Comparison of ENCODE assay signal across 25 mouse cellular contexts in genomic region chr9:111577453-111577852, GRCm38 (mm10).
A peak's percentile ranks its signal among the peaks of the same experiment; 100 is the strongest.
DNase-seq lines count a peak whose midpoint lies in the region; ATAC-seq lines count a peak whose summit lies in the region.
"Had no signal": no experiment of that assay in that cellular context is flagged by ENCODE, and none has a peak within 500 bp of the region (broad histone marks: within the 10 kb centered on the region; RNA-seq: fewer than 3 reads in every experiment).

No protein-coding gene starts in this region.

- H3K36me3 ChIP-seq in intestine, embryonic 14.5 days (ENCODE audit: control insufficient read depth, insufficient read depth, low read length) = no peaks in the 10 kb centered on the region
- no peaks in the 10 kb centered on the region for H3K36me3 ChIP-seq in intestine, embryonic 16.5 days (ENCODE audit: control insufficient read depth, insufficient read depth, low read length)
- no peaks in the 10 kb centered on the region for H3K36me3 ChIP-seq in limb, embryonic 10.5 days
- H3K36me3 ChIP-seq: forebrain, embryonic 10.5 days; G1E; heart, embryonic 12.5 days; heart, embryonic 15.5 days; hindbrain, embryonic 15.5 days had no signal

- peak; percentile 15 for DNase-seq in intestine, embryonic 14.5 days (ENCODE audit: low spot score)
- DNase-seq in right cerebral cortex, adult 18-20 months = no peak
- DNase-seq in limb, embryonic 10.5 days (ENCODE audit: low spot score) = no peak
- DNase-seq in left cerebral cortex, adult 11 months (ENCODE audit: low spot score) = no peak
- DNase-seq: adrenal gland, postnatal 25 days; B cell, adult 2 months; cerebellum, adult 11-12 months; cerebellum, adult 8-10 months; cerebellum, postnatal 10 days; cerebellum, postnatal 36 days; gastrocnemius, postnatal 10 days; gastrocnemius, postnatal 36 days; heart, adult 18-20 months; heart, postnatal 10 days; heart, postnatal 4 days had no signal

- H3K4me3 ChIP-seq in intestine, embryonic 14.5 days (ENCODE audit: low read depth, low read length) = no peak overlapping the region
- no peak overlapping the region for H3K4me3 ChIP-seq in intestine, embryonic 16.5 days (ENCODE audit: low read length)
- no peak overlapping the region for H3K4me3 ChIP-seq in limb, embryonic 10.5 days
- H3K4me3 ChIP-seq: forebrain, embryonic 10.5 days; forebrain, embryonic 13.5 days; heart, embryonic 12.5 days; heart, embryonic 15.5 days; hindbrain, embryonic 15.5 days had no signal

- no peaks in the 10 kb centered on the region for H3K27me3 ChIP-seq in intestine, embryonic 14.5 days (replicated peaks; ENCODE audit: control insufficient read depth, insufficient read depth, low read length)
- H3K27me3 ChIP-seq in intestine, embryonic 16.5 days (replicated peaks; ENCODE audit: control insufficient read depth, insufficient read depth, low read length) = no peaks in the 10 kb centered on the region
- no peaks in the 10 kb centered on the region for H3K27me3 ChIP-seq in limb, embryonic 10.5 days (ENCODE audit: low read depth, poor library complexity, severe bottlenecking)
- H3K27me3 ChIP-seq: forebrain, embryonic 13.5 days; heart, embryonic 12.5 days; heart, embryonic 15.5 days; hindbrain, embryonic 15.5 days; Patski had no signal

- 71% methylated on average over 6 of the region's 6 CpGs for WGBS in intestine, embryonic 14.5 days
- 74% methylated on average over 6 of the region's 6 CpGs for WGBS in intestine, embryonic 16.5 days
- 93% methylated on average over 6 of the region's 6 CpGs for WGBS in limb, embryonic 10.5 days

- no peak overlapping the region for H3K27ac ChIP-seq in intestine, embryonic 14.5 days (ENCODE audit: low read depth)
- no peak overlapping the region for H3K27ac ChIP-seq in intestine, embryonic 16.5 days (ENCODE audit: low read length)
- H3K27ac ChIP-seq in limb, embryonic 10.5 days = no peak overlapping the region
- H3K27ac ChIP-seq: forebrain, embryonic 10.5 days; forebrain, embryonic 13.5 days; heart, embryonic 15.5 days had no signal

- no peaks in the 10 kb centered on the region for H3K9me3 ChIP-seq in intestine, embryonic 14.5 days (ENCODE audit: control insufficient read depth, low read length)
- H3K9me3 ChIP-seq in intestine, embryonic 16.5 days (ENCODE audit: control insufficient read depth, low read length) = no peaks in the 10 kb centered on the region
- no peaks in the 10 kb centered on the region for H3K9me3 ChIP-seq in limb, embryonic 10.5 days (replicated peaks)
- H3K9me3 ChIP-seq: forebrain, embryonic 10.5 days; forebrain, embryonic 13.5 days; heart, embryonic 12.5 days; heart, embryonic 15.5 days; hindbrain, embryonic 15.5 days had no signal

- ATAC-seq in intestine, embryonic 14.5 days (replicated peaks; ENCODE audit: low FRiP score, low TSS enrichment, low read depth) = no peak
- ATAC-seq in intestine, embryonic 16.5 days = no peak
- ATAC-seq in granulocyte monocyte progenitor cell, adult 5-6 weeks (replicated peaks; ENCODE audit: poor library complexity, severe bottlenecking) = peak; percentile 98
- 0 out of 2 replicates have a peak, but pooled peaks have one; percentile 31 for ATAC-seq in monocyte, adult 5-6 weeks (replicated peaks; ENCODE audit: insufficient number of reproducible peaks, low FRiP score, low TSS enrichment, poor library complexity, severe bottlenecking)
- ATAC-seq: forebrain, embryonic 13.5 days; Patski had no signal

- H3K9ac ChIP-seq in intestine, embryonic 14.5 days (ENCODE audit: low read length) = no peak overlapping the region
- no peak overlapping the region for H3K9ac ChIP-seq in intestine, embryonic 16.5 days (ENCODE audit: low read depth, low read length)
- H3K9ac ChIP-seq: forebrain, embryonic 13.5 days; heart, embryonic 12.5 days; heart, embryonic 15.5 days; hindbrain, embryonic 15.5 days had no signal

- no peaks in the 10 kb centered on the region for H3K4me1 ChIP-seq in intestine, embryonic 14.5 days (replicated peaks; ENCODE audit: control insufficient read depth, insufficient read depth, low read length)
- H3K4me1 ChIP-seq in intestine, embryonic 16.5 days (ENCODE audit: control insufficient read depth, insufficient read depth, low read length) = no peaks in the 10 kb centered on the region
- 0 out of 2 replicates have a peak, but pooled peaks cover 3% of the 10 kb centered on the region for H3K4me1 ChIP-seq in limb, embryonic 10.5 days
- H3K4me1 ChIP-seq: forebrain, embryonic 13.5 days; heart, embryonic 12.5 days had no signal

- H3K4me2 ChIP-seq in intestine, embryonic 14.5 days (ENCODE audit: low read length) = no peak overlapping the region
- no peak overlapping the region for H3K4me2 ChIP-seq in intestine, embryonic 16.5 days (ENCODE audit: low read depth, low read length)
- H3K4me2 ChIP-seq: forebrain, embryonic 13.5 days; heart, embryonic 12.5 days; heart, embryonic 15.5 days; hindbrain, embryonic 15.5 days had no signal

Comparison
In these comparisons a context has a peak if more than half of its experiments do, and no peak if none do; other contexts are left out.
1. ATAC-seq: peak in granulocyte monocyte progenitor cell, adult 5-6 weeks (single experiment) and monocyte, adult 5-6 weeks (single experiment); none in intestine, embryonic 14.5 days (single experiment) and intestine, embryonic 16.5 days (single experiment).